Mouse (Mus musculus) right cerebral cortex, adult 18-20 months (tissue): ENCODE measurements around the gene Ssbp3.

Experiments used
- DNase-seq: peaks from one replicate; pipeline ENCODE4 v3.0.0; 2022; ENCODE audit warnings: mixed read lengths

Ssbp3 gene

GRCm38 (mm10) chr4:106910201-106911172 lies at the start of gene Ssbp3:
Gene Ssbp3 (plus strand): TSS chr4:106910701.
- peak; percentile 62 for DNase-seq

- DNase-seq: no peak
Observed at GRCm38 (mm10) chr4:106861871-106862270, 48.6 kb upstream of the Ssbp3 start.

DNA sequence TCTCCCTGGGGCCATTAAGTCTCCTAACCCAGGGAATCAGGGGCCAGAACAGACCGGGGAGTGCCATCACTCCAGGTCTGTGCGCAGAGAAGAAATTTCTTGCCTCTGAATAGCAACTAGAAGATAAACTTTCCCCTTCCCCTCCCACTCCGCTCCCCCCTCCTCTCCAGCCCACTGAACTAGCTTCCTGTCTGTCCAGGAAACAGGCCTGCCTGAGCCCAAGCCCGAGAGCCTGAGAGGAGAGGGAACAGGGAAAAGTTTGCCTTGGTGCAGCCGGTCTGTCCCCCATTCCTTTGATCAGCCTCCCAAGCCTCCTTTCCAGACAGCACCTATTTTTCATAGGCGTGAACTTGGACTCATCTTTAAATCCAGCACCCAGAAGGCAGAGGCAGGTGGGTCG lies 48.2 kb upstream of the Ssbp3 start:
- no peak for DNase-seq

DNA sequence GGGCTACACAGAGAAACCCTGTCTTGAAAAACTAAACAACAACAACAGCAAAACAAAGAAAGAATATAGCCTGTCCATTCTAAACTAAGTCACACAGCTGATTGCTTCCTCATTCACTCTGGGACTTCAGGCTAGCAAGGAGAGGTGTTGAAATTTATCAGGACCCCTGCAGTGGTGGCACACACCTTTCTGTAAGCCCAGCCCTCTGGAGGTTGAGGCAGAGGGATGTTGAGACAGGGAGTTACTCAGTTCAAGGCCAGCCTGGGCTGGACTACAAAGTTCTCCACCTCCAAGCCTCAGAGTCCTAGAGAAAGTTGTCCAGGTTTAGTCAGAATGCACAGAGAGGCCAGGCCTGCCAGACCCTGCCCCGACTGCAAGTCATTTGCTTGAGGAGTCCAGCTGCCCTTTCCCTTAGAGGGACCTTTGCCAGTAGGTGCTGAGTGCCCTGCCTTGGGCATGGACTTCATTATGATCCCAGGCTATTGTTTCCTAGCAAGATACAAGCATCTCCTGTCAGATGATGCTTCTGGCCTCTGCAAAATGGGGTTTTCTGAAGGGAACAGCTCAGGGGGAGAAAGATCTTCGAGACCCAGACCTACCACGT lies 47.6 kb upstream of the Ssbp3 start:
- DNase-seq: no peak

DNA sequence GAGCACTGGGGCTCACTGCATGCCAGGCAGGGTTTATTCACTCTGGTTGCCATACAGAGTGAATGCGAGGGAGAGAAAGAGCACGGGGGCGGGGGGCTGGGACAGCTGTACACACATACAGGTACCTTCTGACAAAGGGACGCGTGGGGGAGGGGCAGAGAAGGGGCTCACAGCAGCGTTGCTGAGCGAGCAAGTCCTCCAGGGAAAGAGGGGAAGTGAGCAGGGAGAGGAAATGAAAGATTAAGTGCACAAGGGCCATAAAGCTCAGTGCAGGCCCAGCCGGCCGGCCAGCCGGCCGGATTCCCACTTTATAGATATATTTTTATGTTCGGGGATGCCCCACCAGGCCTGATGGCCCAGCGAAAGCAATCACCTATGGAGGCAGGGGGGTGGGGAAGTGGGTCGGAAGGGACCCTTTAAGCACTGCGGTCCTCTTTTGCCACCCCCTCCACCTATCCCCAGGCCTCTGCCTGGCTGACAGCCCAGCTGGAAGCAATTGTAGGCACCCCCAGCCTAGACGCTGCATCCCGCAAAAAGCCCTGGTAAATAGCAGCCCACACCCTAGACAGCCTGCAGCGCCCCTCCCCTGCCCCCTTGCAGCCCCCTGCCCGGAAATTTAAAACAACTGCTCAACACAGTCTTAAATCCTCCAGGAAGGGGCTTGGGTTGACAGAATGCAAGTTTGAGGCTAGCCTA lies 44.9 kb upstream of the Ssbp3 start:
- DNase-seq: no peak

- no peak for DNase-seq
Observed at GRCm38 (mm10) chr4:106866381-106866780, 44.1 kb upstream of the Ssbp3 start.

- DNase-seq: peak; percentile 47
Observed at GRCm38 (mm10) chr4:106866845-106867244, 43.7 kb upstream of the Ssbp3 start.

DNA sequence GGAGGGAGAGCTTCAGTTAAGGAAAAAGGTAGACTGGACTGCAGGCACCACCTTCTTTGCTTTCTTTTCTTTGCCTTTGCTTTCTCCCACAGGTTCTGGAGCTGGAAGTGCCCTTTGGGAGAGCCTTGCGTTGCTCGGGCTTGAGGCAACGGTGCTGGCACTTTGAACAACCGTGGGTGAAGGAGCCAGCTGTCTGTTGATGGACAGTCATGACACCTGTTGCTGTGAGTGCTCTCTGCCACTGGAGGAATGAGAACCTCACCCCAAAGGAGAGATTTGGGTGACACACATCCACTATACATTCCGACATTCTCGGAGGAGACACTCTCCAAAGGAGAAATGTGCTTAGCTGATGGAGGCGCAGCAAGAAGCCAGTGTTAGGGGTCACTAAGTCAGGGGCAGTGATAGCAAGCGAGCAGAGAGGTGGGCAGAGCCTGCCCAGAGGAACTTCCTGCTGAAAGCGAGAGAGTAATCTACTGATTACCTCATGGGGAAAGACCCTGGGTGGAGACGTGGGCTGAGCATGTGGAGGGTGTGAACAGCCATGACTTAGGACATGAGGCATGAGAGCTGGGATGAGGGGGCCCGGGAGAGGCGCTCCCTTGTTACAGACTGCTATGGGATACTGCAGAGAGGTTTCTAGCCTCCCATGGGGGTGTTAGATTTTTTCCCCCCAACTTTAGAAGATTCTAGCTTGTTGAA lies 41.6 kb upstream of the Ssbp3 start:
- DNase-seq: no peak

DNA sequence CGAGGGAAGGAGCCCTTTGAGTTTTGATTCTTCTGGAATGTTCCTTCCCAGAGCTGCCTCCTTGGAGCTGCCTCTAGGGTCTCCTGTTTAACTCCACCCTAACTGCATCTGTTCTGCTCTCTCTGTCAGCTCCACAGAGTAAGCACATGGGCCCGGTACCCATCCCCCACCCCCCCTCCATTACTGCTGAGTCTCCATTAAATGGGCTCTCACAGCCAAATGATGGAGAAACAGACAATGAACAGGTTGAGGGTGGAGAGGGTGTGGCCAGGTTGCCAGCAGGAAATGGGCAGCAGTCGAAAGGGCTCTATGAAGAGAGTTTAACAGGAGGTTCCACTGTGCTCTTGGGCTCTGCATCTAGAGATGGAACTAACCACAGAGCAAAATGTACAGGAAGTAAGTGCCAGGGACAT lies 41.0 kb upstream of the Ssbp3 start:
- no peak for DNase-seq

DNA sequence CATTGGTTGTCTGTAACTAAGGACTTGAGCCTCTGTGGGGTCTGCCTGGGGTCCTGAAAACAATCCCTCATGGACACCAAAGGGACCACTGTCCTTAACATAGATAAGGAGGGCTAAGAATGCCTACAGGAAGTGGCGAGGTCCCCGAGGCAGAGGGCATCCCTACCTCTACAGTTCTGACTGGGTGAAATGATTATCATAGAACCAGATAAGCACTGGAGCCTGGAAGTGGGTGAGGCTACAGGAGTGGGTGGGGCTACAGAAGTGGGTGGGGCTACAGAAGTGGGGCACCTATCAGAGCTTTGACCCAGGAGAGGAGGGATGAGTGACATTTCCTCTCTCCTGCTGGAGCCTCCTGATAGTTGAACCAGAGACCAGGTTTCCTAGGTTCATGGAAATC lies 39.9 kb upstream of the Ssbp3 start:
- DNase-seq: no peak

DNA sequence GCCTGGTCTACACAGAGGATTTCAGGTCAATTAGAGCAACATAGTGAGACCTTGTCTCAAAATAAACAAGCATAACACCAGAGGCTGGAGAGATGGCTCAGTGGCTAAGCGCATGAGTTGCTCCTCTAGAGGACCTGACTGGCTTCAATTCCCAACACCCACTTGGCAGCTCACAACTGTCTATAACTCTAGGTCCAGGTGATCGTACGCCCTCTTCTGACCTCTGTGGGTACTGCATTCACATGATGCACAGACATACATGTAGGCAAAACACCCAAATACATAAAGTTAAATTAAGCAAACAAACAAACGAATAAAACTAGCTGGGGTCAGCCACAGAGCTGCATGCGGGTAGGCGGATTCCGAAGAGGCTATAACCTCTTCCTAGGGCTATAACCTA lies 36.0 kb upstream of the Ssbp3 start:
- DNase-seq: no peak

- DNase-seq: no peak
Observed at GRCm38 (mm10) chr4:106881101-106881500, 29.4 kb upstream of the Ssbp3 start.

DNA sequence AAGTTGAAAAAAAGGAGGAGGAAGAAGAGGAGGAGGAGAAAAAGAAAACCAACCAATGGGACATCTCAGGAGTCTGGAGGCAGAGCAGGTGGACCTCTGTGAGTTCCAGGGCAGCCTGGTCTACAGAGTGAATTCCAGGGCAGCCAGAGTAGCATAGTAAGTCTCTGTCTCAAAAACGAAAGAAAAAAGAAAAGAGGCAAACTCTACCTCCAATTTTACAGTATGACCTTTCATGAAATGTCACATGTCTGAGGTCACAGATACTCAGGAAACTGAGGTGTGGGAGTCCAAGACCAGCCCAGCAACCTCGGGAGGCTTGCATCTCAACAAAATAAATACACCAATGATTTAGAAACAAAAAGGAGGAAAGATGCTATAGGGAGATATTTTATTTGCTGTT lies 27.4 kb upstream of the Ssbp3 start:
- no peak for DNase-seq

DNA sequence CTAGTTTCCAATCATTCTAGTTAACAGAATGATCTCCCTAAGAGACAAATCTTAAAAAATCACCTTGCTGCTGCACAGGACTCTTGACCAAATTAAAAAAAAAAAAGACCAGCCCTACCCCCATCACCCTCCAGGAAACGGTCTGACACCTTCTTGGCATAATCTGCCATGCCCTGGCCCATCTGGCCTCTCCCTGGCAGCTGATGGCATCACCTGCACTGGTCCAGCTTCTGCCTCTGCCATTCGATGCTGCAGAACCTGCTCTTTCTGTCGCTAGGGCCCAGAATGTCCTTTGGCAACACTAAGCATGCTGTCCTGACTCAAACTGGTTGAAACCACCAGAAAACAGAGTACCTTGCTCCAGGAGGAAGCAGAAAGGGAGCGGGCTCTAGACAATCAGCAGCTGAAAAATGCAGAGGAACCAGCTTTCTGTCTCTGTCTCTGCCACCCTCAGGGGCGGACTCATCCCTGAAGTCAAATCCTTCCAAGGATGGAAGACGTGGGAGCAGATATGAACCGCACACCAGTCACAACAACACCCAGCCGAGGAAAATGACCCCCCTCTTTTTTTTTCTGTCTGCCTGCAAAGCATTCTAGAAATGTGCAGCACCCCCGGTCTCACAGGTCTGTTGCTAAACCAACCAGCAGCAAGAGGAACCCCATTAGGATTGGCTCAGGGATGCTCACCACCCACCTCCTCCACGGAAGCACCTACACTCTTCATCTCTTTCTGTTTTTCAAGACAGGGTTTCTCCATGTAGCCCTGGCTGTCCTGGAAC lies 24.0 kb upstream of the Ssbp3 start:
- peak; percentile 37 for DNase-seq

GRCm38 (mm10) chr4:106896086-106896485 lies 14.4 kb upstream of the Ssbp3 start:
- peak; percentile 82 for DNase-seq

- DNase-seq: no peak
Observed at GRCm38 (mm10) chr4:106898923-106899322, 11.6 kb upstream of the Ssbp3 start.

DNA sequence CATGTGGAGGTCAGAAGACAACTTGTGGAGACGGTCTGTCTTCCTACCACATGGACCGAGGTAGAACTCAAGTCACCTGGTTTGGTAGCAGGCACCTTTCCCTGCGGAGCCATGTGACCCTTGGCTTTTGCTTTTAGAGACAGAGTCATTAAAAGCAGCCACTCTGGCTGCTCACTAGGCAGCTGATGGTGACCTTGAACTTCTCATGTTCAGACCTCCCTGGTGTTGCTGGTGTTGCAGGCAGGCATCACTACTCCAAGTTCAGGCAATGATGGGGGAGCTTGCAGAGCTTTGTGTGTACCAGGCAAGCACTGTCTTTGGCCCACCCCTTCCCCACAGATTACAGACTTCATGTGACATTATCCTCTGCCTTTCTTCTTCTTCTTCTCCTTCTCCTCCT lies 11.0 kb upstream of the Ssbp3 start:
- no peak for DNase-seq

- DNase-seq: no peak
Observed at GRCm38 (mm10) chr4:106900718-106901117, 9.8 kb upstream of the Ssbp3 start.

DNA sequence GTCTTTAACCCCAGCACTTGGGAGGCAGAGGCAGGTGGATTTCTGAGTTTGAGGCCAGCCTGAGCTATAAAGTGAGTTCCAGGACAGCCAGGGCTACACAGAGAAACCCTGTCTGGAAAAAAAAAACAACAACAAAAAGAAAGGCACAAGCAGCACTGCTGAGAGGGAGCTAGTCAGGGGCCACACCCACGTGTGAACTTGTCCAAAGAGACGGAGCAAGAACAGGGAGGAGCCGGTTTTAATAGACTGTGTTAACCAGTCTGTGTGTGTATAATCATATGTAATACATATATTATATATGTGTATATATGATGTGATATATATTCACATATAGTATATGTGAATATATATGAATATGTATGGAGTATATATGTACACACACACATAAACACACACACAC lies 8.9 kb upstream of the Ssbp3 start:
- no peak for DNase-seq

DNA sequence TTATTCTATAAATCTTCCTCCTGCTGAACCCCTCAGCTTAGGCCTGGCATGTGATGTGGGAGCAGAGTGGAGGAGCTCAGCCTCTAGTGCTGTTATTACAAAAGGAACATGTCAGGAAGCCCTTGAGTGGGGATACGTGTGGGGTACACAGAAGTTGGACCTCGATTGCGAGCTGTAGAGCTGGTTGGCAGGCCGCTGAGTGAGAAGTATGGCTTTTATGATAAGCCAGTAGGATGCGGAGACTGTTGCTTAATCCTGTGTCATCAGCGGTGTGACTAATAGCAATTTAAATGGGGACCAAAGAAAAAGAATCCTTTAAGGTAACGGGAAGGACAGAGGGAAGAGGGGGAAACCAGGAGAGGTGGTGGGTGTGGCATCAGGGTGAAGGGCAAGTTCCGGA lies 8.3 kb upstream of the Ssbp3 start:
- DNase-seq: no peak

DNA sequence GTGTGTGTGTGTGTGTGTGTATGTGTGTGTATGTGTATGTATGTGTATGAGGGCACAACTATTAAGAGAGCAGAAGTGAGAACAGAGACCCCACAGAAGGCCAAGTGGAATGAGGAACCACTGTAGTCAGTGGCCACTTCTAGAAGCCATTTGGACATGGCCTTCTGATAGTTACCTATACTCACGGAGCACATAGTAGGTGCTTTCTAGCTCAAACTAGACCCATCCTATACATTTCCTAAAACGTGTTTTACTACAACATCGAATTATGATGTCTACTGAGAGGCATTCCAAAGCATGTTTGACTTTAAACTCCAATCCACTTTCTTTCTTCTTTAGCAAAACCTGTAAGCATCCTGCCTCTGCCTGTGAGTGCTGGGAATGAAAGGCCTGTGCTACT lies 4.6 kb upstream of the Ssbp3 start:
- DNase-seq: no peak
